Mouse (Mus musculus) retina, postnatal 1 day (tissue): ENCODE measurements around the gene Kif7.
A peak's percentile ranks its signal among the peaks of the same experiment; 100 is the strongest.

Experiments used
- DNase-seq: peaks from one replicate; pipeline ENCODE4 v3.0.0-alpha.2; 2012

Kif7 gene

DNA sequence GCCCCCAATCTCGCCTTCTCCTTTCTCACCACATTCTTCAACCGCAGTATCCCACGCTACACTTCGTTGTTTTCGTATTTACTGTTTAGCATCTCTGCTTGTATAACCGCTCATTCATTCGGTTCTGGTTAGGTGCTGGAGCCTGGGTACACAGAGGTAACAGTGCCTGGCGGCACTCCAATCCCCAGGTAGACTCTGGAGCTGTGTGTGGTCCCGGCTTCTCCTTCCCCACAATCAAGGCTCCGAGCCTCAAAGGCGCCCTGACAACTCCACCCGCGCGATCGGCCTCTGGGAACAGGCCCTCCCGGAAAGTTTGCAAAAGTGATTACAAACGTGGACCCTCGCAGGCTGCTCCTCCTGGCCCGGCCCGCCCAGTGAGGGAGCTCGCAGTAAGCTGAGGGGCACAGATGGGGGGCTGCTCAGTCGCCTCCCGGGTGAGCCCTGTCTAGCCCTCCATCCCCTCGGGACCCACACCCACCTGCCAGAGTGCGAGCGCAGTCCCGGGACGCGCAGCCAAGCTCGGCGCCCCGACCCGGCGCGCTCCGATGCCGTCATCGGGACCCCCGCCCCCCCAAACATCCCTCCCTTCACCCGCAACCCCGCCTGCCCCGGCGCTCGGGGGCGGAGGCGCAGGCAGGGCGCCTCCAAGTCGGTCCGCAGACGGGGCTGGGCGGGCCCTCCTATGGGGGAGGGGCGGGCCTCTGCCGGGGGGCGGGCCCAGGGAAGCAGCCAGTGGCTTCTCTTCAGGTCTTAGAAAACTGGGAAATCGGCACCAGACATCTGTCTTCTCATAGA, at the start of gene Kif7:
Gene Kif7 (minus strand): TSS at position 534 of the 795 bp plus-strand sequence.
- peak; percentile 89 for DNase-seq

DNA sequence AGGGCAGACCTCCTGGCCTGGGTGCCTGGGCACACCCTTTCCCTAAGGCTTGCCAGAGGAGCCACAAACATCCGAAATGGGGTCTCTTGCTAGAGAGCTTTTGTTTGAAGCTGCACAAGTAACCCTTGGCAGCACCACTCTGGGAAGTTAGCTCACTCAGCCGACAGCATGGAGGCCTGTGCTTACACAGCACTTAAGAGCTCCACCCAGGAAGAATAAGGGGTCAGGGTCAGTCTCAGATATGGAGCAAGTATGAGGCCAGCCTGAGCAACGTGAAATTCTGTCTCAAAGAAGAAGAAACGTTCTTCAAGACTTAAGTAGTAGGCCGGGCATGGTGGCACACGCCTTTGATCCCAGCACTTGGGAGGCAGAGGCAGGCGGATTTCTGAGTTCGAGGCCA, 46.6 kb upstream of the Kif7 start:
- DNase-seq = no peak

DNA sequence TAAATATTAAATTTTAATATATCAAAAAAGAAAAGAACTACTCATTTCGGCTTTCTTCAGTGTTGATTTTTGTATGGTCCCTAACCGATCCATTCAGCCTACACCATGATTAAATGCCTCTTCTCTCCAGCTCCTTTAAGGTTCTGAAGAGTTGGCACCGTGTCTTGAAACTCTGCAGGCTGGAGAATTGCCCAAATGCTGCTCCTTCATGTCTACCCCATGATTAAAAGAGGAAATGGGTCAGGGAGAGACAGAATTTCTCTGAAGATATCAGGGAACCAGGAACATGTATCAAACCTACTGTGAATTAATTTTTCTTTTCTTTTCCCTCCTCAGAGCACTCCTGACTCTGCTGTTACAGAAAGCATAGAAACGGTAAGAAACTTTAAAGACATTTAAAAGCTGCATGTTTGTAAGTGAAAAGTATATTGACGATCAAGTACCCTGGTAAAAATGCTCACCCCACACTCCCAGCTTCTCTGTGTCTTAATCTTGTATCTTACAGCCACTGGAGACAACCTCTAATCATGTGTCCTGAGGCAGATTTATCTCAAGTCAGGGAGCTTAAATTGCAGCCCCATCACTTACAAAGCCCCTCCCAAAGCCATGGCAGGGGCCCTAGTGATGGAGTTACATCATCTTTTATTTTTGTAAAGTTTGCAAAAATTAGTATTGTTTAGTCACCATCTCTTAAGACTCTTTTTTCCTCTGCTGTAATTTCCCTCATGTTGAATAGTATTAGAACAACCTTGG, 45.8 kb upstream of the Kif7 start:
- no peak for DNase-seq

DNA sequence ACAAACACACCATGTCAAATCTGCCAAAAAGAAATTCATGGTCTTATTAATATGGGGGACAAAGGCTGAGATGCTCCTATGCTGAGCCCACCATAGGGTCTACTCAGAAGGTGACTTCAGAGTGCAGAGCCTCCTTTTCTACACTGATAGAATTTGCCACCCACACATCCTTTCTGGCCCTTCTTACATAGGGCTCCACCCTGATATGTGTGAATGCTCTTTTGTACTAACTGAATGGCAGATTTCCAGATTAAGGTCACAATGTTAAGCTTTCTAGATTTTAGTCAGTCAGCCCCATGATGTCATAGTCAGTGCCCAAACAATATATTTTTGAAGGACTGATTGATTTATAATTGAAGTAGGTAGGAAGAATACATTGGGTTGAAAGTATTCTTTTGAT, 44.2 kb upstream of the Kif7 start:
- no peak for DNase-seq

DNA sequence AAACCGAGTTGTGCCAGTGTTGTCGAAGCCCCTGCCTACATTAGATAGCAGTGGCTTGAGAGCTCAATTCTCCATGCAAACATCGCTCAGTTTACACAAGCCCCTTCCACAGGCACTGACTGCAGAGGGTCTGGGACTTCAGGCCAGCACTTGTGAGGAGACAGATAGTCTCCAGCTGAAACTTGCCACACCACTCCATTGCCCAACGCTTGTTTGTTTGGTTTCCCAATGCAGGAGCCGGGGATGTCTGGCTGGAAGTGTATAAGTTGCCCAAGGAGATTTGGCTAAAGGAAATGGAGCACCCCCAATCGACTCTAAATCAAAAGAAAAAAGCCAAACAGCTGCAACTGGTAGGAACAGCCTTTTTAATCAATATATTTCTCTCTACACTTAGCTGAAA, 42.7 kb upstream of the Kif7 start:
- no peak for DNase-seq

DNA sequence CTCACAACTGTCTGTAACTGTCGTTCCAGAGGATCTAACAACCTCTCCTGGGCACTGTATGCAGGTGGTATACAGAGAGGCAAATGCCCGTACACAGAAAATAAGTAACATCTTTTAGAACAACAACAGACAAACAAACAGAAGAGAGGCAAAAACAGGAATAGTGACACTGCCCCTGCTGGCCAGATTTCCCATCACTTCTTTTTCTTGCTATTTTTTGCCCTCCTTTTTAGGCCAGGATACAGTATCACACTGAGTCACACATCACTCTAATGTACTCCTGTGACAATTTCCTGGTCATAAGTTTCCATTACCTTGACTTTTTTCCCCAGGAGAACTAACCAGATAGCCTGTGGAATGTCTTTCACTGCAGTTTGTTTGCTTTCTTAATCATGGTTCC, 40.8 kb upstream of the Kif7 start:
- DNase-seq = no peak

DNA sequence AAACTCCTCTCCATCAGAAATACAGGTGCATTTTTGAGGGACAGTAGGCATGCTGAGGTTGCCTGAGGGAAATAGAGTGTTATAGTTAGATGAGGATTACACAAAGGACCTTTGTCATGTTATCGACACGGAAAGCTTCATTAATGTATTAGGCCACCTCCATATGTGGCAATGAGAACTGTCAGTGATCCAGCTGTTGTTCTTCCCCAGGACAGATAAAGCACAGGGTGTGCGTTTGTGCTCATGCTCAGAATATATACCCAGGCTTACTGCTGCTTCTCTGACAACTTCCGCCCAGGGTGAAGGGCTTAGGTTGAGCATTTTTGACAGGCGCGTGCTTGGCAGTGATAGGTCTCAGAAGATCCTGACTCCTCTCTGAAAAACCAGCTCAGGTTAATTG, 34.0 kb upstream of the Kif7 start:
- DNase-seq = no peak

DNA sequence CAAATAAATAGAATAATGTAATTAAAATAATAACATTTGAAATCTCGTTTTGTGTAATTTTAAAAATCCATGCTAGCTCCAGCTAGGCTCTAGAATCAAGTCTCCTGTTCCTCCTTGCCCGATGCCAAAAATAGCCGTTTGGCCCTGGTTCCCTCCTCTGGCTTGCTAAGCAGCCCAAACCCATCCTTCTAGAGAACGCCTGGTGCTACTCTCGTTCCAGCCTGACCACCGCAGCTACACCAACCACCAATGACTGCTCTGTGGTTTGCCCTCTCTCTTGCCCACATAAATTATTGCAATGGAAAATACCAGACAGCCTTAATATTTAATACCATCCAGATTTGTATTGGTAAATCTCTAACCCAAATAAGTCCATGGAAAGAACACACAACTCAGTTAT, 32.1 kb upstream of the Kif7 start:
- no peak for DNase-seq

DNA sequence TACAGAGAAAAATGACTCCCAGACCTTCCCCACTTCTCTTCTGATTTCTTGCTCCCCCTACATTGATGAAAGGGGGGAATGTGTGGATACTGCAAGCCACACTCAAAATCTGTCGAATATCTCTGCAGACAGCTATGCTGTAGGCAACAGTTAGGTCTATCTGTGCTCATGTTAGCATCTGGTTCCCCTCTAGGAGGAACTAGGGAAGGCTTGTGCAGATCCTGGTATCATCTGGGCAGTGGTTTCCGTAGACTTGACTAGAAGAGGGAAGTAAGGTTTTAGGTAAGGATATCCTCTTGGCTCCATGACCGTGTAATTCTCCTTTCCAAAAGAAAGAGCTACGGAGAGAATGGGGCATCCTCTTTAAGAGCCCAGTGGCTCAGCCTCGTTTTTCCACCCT, 29.1 kb upstream of the Kif7 start:
- no peak for DNase-seq

DNA sequence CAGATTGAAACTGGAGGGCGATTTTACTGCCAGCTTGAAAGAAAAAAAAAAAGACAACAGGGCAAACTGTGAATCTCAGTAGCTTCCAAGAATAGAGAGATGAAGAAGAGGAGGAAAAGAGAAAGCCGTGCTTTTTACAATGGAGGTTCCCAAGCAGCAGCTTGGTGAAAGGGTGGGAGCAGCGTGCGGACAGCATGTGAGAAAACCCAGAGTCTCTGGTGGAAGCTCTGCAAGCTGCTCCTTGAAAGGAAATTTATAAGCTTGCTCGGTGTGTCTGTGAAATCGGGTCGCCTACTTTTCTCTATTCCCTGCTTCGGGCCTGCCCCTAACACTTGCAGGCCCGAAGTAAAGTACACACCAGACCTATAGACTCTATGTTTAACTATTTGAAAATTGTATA, 28.5 kb upstream of the Kif7 start:
- DNase-seq = no peak

DNA sequence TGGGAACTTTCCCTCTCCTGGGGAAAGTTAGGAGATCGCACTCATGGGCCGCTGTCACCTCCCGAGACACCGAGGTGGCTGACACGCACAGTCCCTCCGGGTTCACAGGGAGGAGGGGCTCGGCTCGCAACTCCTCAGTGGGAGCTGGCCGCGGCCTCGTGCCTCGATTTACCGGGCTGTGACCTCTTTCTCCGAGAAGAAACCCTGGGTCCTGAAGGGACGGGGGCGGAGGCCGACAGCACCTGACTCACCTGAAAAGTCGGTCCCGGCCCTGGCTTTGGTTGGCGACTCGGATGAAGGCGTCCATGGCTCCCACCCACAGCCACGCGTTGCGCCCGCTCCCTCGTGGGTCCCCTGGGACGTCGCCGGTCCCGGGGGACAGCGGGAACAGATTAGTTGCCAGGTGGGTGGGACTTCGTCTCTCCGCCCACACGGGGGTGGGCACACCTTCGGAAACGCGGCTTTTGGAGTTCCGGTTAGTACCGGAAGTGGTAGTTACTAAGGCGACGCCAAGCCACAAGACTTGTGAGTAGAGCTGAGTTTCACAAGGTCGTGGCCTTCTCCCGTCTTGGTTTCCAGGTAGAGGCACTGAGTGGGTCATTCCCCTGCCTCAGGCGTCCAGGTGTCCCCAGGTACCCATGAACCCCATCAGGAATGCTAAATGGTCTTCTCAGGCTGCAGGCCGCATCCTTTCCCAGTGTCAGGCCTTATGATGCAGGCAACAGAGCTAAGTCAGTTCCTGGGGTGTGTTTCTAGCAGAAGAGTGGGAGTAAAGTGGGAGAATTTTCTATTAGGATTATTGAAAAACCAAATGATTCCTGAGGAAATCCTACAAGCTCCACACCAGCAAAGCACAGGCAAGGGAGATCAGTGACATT, 27.4 kb upstream of the Kif7 start, which contains the start of the genes Pex11a and Wdr93:
Gene Pex11a (minus strand): TSS at position 473 of the 878 bp plus-strand sequence.
Gene Wdr93 (plus strand): TSS at position 505 of the 878 bp plus-strand sequence.
- peak; percentile 88 for DNase-seq

DNA sequence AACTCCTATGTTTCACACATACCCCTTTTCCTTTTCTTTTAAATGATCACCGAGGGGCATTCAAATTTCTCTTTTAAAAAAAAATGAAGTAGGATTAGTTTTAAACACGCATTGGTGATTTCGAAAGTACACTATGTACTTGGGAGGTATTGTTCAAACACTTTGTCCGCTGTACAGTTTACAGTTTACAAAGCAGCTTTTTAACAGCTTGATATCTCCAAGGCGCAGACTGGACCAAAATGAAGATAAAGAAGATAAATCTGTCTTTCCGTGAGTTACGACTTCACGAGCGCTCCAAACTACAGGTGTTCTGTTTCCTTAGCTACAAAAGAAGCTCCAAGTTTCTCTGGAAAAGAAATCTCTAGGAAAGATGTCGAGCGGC, 26.7 kb upstream of the Kif7 start:
- no peak for DNase-seq

DNA sequence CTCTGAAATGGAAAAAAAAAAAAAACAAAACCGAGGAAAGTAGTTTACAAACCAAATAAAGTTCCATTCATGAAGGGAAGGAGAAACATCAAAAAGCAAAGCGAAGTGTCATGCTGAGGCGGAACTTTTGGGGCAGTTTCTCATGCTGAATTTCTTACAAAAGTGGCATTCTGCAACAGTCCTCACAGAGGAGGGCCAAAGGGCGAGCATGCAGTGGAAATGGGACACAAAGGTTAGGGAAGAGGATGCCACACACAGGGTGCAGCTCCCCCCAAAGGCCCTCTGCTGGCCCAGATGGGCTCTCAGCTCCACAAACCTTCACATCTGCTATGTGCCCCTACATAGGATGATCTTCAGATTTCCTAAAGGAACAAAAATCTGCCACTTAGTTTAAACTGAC, 24.8 kb upstream of the Kif7 start:
- no peak for DNase-seq

DNA sequence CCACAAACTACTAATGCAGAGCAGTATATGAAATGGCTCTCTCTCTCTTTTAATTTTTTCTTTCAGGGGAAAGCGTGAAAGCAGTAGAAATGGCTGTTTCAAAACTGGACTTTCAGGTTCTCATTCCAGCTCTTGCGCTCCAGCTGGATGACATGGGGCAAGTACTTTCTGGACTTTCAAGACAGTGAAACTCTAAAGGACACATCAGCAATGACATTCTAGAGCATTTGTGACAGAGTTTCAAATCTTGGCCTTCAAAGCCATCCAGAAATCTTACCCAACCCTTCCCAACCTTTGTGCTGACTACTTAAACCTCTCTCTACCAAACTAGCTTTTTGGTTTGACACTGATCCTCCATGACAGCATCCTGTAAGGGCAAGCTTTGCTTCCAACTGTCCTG, 23.4 kb upstream of the Kif7 start:
- DNase-seq = no peak

DNA sequence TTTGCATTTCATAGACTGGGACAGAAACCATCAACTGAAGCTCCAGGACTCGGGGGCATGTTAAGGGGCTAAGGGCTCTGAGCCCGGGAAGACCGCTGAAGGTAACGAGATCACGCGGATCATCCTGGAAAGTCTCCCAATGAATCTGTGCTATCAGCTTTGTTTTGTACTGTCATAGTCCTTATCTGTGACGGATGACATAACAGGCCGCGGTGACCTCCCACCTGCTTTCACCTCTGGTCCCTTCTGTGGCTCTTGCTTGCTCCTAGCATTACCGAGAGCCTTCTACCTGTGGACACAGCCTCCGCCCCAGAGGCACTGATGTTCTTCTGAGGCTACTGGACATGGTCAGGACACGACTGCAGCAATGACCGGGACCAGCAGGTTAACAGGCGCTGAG, 21.0 kb upstream of the Kif7 start:
- no peak for DNase-seq

DNA sequence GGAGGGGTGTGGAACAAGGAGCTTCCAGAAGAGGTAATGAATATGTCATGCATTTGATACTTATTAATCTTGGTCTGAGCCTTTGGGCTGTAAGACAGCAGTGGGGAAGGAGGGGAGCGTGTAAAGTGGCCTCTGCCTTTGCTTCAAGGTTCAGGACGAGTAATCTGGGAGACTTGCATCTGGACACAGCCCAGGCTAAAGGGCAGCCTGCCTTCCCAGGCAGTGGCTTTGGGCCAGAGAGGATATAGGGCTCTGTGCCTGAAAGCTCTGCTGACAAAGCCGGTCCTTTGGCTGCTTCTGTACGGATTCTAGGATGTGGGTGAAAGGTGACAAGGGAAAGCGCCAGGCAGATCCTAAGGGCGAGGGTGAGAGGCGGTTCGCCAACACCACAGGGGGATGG, 19.0 kb upstream of the Kif7 start:
- DNase-seq = no peak

DNA sequence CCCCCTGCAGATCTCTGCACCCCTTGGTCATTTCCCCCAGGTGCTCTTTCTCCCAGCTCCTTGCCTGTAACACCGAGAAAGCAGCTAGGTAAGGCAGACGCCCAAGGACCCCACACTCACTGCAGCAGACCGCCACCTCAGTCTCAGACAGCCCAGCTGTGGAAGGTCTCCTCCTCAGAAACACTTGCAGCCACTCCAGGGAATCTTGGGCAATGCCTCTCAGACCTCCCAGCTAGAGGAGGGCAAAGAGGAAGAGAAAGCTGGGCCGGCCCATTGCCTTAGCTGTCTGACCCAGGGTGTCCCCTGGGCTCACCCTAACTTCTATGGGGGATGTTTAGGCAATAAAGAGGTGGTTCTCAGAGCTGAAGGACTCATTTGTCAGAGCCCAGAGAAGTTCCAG, 17.1 kb upstream of the Kif7 start, which contains the start of gene Plin1:
Gene Plin1 (minus strand): TSS at position 282 of the 400 bp plus-strand sequence.
- no peak for DNase-seq

DNA sequence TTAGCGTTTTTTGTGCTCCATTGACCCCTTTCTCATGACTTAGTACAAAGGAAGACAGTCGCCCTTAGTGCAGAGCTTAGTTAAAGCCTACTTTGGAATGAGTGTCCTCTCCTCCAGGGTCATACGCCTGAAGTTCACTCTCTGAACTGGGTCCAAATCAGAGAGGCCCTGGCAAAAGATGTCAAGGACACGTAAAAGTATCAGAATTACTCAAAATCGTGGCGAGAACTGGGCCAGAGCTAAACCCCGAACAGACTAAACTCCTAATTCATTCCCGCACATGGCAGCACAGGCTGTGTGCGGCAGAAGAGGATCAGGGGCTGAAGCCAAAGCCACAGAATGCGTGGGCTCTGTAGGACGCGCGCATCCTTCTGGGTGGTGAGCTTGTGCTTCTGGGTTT, 15.9 kb upstream of the Kif7 start:
- DNase-seq = no peak

DNA sequence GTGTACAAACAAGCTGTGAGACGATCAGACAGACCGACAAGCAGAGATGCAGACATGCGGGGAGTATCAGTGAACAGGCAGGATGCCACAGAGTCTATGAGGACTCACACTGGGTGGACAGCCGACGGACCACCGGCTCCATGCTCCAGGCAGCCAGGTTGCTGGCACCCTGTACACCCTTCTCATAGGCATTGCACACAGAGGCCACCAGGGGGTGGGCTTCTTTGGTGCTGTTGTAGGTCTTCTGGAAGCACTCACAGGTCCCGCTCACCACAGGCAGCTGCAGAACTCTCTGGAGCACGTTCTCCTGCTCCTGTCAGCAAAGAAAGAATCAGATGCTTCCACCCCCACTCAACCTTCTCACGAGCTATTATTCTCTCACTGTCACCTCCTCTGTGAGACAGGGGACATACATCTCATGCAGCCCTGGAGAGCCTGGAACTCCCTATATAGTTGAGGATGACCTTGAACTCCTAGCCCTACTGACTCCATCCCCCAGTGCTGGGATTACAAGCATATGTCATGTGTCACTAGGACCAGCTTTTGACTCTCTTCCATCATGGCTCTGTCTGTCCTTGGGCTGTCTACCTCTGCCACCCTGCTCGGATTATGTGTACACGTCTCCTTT, 14.3 kb upstream of the Kif7 start:
- DNase-seq = peak; percentile 40

DNA sequence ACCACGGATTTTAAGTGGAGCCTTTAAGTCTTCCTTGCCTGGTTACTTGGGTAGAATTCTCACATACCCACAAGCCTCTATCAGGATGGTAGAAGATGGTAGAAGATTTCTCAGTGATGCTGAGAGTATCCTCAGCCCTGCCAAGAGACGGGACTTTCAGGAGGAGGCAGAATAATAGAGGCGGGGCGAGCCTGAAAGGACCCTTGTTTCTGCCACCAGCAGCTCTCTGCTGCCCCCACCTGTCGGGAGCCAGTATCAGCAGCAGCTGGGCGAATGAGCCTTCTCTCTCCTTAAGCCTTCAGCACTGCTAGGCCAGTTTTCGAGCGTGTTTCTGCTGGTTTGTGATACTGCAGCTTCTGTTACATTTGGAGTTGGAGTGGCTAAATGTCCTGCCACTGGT, 13.6 kb upstream of the Kif7 start:
- peak; percentile 85 for DNase-seq

DNA sequence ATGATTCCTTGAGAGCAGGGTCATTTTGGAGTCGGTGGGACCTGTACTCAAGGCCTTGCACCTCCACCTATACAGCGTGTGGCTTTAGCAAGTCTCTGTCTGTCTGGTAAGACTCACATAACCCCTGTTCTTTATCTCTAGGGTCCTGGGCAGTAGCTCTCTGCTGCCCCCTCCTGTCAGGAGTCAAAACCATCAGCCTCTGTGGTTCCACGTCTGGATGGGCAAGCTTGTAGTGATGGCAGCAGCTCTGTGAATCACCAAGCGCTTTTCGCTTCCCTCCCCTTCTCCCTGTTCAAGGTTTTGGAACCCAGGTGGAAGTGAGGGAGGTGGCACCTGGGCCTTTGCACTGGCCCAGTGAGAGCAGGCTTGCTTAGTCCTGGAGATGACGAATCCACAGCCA, 12.7 kb upstream of the Kif7 start:
- peak; percentile 82 for DNase-seq

DNA sequence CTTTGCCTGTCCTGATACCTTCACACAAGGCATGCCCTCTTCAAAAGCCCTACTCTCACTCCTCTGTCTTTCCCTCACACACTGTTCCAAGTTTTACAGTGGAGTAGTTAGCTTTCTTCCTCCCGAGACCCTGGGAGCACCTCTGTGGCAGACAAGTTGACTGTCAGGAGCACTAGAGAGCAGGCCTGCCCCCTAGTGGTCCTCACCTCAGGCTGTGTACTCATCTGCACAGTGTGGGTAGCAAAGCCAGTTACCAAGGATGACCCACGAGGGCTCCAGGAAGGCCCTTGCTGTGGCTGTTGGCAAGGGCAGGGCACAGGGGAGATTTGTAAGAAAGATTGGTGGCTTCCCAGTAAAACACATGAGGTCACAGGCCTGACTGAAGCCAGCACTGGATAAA, 11.6 kb upstream of the Kif7 start:
- peak; percentile 68 for DNase-seq
